Mouse (Mus musculus) liver, embryonic 12.5 days (tissue): ENCODE data around the gene Cmtr1. TPM values are rescaled to one million over a fixed set of nuclear protein-coding genes. Genes with fewer than 3 reads are reported as not detected.

ENCODE experiments used
- ATAC-seq: fragments of 200-750 bp; cut with Nextera tagmentation; 2 replicates; pipeline ENCODE4 v1.8.0; 2017; ENCODE audit warnings: moderate number of reproducible peaks, mild to moderate bottlenecking, moderate library complexity
- H3K27ac ChIP-seq: fragments of 300-500 bp; sonication (generic); 2 replicates; pipeline ENCODE4 v1.5.1; 2016; ENCODE audit warnings: mild to moderate bottlenecking
- H3K27me3 ChIP-seq: fragments of 300-500 bp; sonication (generic); replicated peaks from 2 replicates; pipeline ENCODE4 v1.6.1; 2016; ENCODE audit warnings: mild to moderate bottlenecking, moderate library complexity
- H3K36me3 ChIP-seq: fragments of 300-500 bp; sonication (generic); 2 replicates; pipeline ENCODE4 v1.6.1; 2016; ENCODE audit warnings: mild to moderate bottlenecking, moderate library complexity
- H3K4me1 ChIP-seq: fragments of 300-500 bp; sonication (generic); 2 replicates; pipeline ENCODE4 v1.6.1; 2016
- H3K4me2 ChIP-seq: fragments of 300-500 bp; sonication (generic); 2 replicates; pipeline ENCODE4 v1.6.1; 2016; ENCODE audit warnings: mild to moderate bottlenecking, moderate library complexity
- H3K4me3 ChIP-seq: fragments of 300-500 bp; sonication (generic); 2 replicates; pipeline ENCODE4 v1.5.1; 2016; ENCODE audit warnings: mild to moderate bottlenecking, moderate library complexity
- H3K9ac ChIP-seq: fragments of 300-500 bp; sonication (generic); 2 replicates; pipeline ENCODE4 v1.6.1; 2016; ENCODE audit warnings: mild to moderate bottlenecking, moderate library complexity
- H3K9me3 ChIP-seq: fragments of 300-500 bp; sonication (generic); replicated peaks from 2 replicates; pipeline ENCODE4 v1.6.1; 2016; ENCODE audit warnings: mild to moderate bottlenecking, moderate library complexity
- WGBS: fragments of 180-500 bp; shearing (Covaris S2); methylation state at CpG from one replicate; pipeline ENCODE4 v1.1.7; 2016; ENCODE audit not compliant: insufficient replicate concordance; 5-methylcytosine and 5-hydroxymethylcytosine counted together
- polyA plus RNA-seq: library from polyadenylated mRNA; unstranded; fragments of >200 nt; fragmentation: Nextera tagmentation; extraction: Ambion mirVana; gene quantifications from 2 replicates; pipeline ENCODE4 v1.2.1, GENCODE M21; 2016

Gene Cmtr1
- polyA plus RNA-seq, 1 experiment from 2014 or later: 104 TPM

DNA sequence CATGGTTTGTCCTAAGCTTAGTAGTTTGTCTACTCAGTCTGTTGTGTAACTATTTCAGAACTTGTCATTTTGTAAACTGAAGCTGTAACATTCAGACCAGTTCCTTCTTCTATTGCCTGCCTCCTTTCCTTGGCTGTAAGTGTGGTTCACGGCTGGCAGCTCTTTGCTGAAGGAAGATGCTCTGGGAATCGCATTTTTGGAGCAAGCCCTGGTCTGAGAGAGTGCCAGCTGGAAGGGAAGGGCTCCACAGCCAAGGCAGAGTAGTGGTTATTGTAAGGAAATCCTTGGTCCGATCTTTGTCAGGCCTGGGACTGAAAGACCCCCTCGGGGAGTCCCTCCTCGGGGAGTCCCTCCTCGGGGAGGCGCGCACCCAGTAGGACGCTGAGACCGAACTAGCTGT lies 28.2 kb downstream of the Cmtr1 start:
- Histone ChIP-seq H3K9ac (no peak overlapping the region), H3K9me3 (no peaks in the 10 kb centered on the region; the same call in 1 of the 2 replicates), H3K4me3 (no peak overlapping the region), H3K4me1 (peaks cover 63% of the 10 kb centered on the region), H3K4me2 (no peak overlapping the region), H3K36me3 (peaks cover 96% of the 10 kb centered on the region), H3K27me3 (no peaks in the 10 kb centered on the region), H3K27ac (peak overlapping the region; percentile 32; the same call in 1 of the 2 replicates)
- WGBS: 94% methylated on average over 10 of the region's 10 CpGs
- ATAC-seq: no peak

DNA sequence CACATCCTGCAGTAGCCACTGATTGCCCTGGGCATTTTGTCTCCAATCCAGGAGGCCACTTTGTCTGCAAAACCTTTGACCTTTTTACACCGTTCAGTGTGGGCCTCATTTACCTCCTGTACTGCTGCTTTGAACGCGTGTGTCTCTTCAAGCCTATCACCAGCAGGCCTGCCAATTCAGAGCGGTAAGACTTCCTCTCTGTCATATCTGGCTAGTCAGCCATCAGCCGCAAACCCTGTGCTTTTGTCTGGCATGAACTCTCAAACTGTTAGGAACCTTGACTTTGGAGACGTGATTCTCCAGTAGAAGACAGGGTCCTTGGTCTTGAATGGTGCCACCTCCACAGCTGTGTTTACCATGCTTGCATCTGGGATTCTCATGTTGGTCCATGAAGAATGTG lies 29.9 kb downstream of the Cmtr1 start:
- H3K9ac ChIP-seq: no peak overlapping the region
- H3K4me2 ChIP-seq: no peak overlapping the region
- H3K9me3 ChIP-seq: no peaks in the 10 kb centered on the region; the same call in 1 of the 2 replicates
- H3K27ac ChIP-seq: no peak overlapping the region
- H3K4me3 ChIP-seq: no peak overlapping the region
- H3K36me3 ChIP-seq: peaks cover 96% of the 10 kb centered on the region
- H3K27me3 ChIP-seq: no peaks in the 10 kb centered on the region
- WGBS: 61% methylated on average over 6 of the region's 6 CpGs
- no peak for ATAC-seq
- peaks cover 47% of the 10 kb centered on the region for H3K4me1 ChIP-seq

DNA sequence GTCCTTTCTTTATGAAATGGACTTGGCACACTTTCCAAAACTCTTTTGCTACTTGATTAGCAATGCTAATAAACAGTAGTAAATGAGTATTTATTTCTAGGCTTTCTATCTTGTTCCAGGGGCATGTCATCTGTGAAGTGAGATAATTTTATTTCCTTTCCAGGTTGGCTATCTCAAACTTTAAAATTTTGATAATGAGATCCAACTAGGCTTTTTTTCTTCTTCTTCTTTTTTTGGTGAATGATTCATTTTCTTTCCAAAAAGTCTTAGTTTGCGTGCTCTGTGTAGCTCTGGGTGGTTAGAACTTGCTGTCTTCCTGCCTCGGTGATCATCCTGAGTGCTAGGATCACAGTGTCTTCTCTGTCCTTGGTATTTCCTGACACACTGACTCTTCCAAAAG lies 32.4 kb downstream of the Cmtr1 start:
- 82% methylated on average over 2 of the region's 2 CpGs for WGBS
- ATAC-seq: no peak
- Histone ChIP-seq H3K4me2 (no peak overlapping the region), H3K27me3 (no peaks in the 10 kb centered on the region), H3K27ac (no peak overlapping the region; the same call in 1 of the 2 replicates), H3K4me1 (peaks cover 21% of the 10 kb centered on the region), H3K9me3 (no peaks in the 10 kb centered on the region; the same call in 1 of the 2 replicates), H3K9ac (no peak overlapping the region), H3K4me3 (no peak overlapping the region), H3K36me3 (peaks cover 94% of the 10 kb centered on the region)

DNA sequence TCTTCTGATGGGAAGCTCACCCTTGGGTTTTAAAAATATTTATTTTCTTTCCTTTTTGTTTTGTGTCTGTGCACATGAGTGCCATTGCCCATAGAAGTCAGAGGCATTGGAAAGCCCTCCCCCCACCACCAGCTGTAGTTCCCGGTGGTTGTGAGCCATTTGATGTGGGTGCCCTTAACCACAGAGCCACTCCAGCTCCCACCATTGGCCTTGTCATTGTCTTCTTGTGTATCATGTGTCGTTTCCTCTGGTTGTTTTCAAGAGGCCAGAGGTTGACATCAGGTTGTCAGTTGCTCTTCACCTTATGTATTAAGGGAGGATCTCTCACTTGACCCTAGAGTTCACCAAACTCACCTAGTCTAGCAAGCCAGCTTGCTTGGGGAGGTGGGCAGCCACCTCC lies 33.2 kb downstream of the Cmtr1 start:
- Histone ChIP-seq H3K4me3 (no peak overlapping the region), H3K9ac (no peak overlapping the region), H3K36me3 (peaks cover 94% of the 10 kb centered on the region), H3K9me3 (no peaks in the 10 kb centered on the region; the same call in 1 of the 2 replicates), H3K4me1 (peaks cover 14% of the 10 kb centered on the region), H3K27ac (no peak overlapping the region), H3K4me2 (no peak overlapping the region), H3K27me3 (no peaks in the 10 kb centered on the region)
- no peak for ATAC-seq
- WGBS: 36% methylated on average over 2 of the region's 2 CpGs

DNA sequence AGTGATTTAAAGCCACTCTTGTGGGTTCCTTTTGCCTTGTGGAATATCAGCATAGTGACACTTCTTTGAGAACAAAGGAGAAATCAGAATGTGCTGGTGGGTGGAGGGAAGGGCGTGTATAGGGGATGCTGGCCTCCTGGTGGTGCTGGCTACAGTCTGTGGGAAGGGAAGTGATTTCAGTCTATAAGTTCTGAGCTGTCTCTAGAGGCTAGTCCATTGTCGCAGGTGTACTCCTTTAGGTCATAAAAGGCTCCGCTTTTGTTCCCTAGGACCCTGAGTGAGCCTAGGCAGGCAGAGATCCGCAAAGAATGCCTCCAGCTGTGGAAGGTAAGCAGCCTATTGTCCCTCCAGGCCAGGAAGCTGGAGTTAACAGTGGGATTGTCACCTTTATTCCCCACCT lies 34.1 kb downstream of the Cmtr1 start:
- Histone ChIP-seq H3K4me2 (no peak overlapping the region), H3K9ac (no peak overlapping the region), H3K36me3 (peaks cover 94% of the 10 kb centered on the region), H3K4me1 (peaks cover 10% of the 10 kb centered on the region), H3K9me3 (no peaks in the 10 kb centered on the region), H3K4me3 (no peak overlapping the region), H3K27me3 (no peaks in the 10 kb centered on the region), H3K27ac (no peak overlapping the region)
- ATAC-seq: no peak
- WGBS: 81% methylated on average over 4 of the region's 4 CpGs

DNA sequence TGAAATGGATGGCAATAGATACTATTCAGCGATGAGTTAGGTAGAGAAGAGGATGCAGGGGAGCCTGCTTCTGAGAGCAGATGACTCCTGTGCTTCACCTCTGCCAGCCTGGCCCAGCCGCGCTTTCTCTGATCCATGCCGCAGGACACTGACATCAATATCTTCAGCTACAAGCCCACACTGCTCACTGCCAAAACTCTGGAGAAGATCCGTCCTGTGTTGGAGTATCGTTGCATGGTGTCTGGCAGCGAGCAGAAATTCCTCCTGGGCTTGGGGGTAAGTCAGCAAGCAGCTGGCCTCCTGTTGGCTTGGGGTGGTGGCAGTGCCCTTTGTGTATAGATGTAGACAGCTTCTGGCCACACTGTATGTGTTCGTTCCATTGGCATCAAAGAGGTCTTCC lies 36.5 kb downstream of the Cmtr1 start:
- Histone ChIP-seq H3K27me3 (no peaks in the 10 kb centered on the region), H3K9me3 (no peaks in the 10 kb centered on the region), H3K4me2 (no peak overlapping the region), H3K4me3 (no peak overlapping the region), H3K27ac (no peak overlapping the region), H3K9ac (no peak overlapping the region), H3K36me3 (peaks cover 94% of the 10 kb centered on the region), H3K4me1 (peaks cover 10% of the 10 kb centered on the region; the same call in 1 of the 2 replicates)
- no peak for ATAC-seq
- WGBS: 90% methylated on average over 8 of the region's 8 CpGs

DNA sequence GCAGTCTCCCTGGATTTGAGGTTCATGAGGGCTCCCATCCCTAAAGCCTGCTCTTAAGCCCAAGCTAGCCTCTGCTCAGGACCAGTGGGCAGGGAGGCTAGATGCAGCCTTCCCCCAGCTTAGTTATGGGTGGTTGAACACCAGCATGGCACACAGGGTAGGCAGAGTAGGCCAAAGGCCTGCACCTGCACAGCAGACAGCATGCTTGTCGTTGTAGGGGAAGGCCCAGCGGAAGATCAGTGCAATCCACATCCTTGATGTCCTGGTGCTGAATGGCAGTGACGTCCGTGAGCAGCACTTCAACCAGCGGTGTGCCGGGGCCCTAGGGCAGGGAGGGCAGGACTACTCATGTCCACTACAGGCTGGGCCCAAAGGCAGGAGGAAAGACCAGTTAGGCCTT lies 38.0 kb downstream of the Cmtr1 start:
- Histone ChIP-seq H3K9ac (no peak overlapping the region), H3K9me3 (no peaks in the 10 kb centered on the region), H3K27ac (no peak overlapping the region), H3K36me3 (peaks cover 98% of the 10 kb centered on the region), H3K27me3 (no peaks in the 10 kb centered on the region), H3K4me3 (no peak overlapping the region), H3K4me1 (peaks cover 6% of the 10 kb centered on the region; the same call in 1 of the 2 replicates), H3K4me2 (no peak overlapping the region)
- 91% methylated on average over 6 of the region's 6 CpGs for WGBS
- ATAC-seq: no peak

DNA sequence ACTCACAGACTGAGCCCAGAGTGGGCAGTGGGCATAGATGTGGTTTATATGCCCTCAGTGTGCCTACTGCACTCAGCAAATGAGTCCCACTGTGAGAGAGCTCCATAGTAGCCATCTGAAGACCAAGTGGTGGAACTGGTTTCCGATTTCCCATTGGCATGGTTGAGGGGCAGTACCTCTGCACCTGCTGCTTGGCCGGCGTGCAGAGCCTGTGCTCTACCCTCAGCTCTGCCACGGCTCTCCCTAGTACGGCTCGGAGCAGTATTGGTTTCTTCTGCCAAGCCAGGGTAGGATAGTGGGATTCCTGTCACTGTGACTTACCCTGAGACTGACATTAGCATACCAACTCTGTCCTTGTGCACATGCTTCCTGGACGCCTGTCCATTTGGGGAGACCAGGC lies 40.2 kb downstream of the Cmtr1 start:
- 86% methylated on average over 7 of the region's 7 CpGs for WGBS

DNA sequence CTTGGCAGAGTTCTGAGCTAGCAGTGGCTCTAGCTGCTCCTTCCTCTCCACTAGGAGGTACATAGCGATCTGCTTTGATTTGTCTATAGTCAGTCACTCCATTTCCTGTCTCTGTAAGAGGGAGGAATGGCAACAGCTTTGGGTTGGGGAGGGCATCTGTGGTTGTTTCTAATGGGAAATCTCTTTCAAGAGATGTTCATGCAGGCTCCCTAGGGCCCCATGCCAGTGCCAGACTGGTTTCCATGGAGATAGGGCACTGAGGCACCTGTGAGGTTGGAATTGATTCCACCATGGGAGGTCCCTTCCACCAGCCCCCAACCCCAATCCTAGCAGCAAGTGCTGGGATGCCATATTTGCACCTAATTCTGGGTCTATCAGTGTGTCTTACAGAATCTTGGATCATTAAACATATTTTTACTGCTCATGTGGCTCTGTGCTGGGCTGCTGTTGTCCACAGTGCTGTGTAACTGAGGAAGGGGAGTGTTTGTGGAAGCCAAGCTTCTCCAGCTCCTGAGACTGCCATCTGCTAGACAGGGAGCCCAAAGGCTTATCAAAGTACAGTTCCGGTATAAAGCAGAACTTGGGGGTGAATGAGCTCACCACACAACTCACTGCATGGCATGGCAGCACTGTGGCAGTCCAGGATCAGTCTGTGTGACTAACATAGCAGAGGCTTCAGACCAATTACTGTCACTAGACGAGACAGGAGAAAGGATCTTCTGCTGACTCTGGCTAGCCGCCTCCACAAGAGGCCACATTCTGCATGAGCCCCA lies 42.7 kb downstream of the Cmtr1 start:
- H3K36me3 ChIP-seq: peaks cover 75% of the 10 kb centered on the region
- no peak for ATAC-seq
- peak overlapping the region; percentile 27 for H3K27ac ChIP-seq
- no peak overlapping the region for H3K4me3 ChIP-seq
- peaks cover 7% of the 10 kb centered on the region for H3K4me1 ChIP-seq
- H3K9me3 ChIP-seq: no peaks in the 10 kb centered on the region
- no peak overlapping the region for H3K9ac ChIP-seq
- no peaks in the 10 kb centered on the region for H3K27me3 ChIP-seq
- H3K4me2 ChIP-seq: no peak overlapping the region
- 70% methylated on average over 4 of the region's 4 CpGs for WGBS

More for the DNA sequence above, 40.2 kb downstream of the Cmtr1 start:
- no peak for ATAC-seq
- H3K4me2 ChIP-seq: no peak overlapping the region
- H3K4me1 ChIP-seq: peaks cover 6% of the 10 kb centered on the region; the same call in 1 of the 2 replicates
- no peak overlapping the region for H3K4me3 ChIP-seq
- H3K9me3 ChIP-seq: no peaks in the 10 kb centered on the region
- H3K27me3 ChIP-seq: no peaks in the 10 kb centered on the region
- H3K9ac ChIP-seq: no peak overlapping the region
- peaks cover 94% of the 10 kb centered on the region for H3K36me3 ChIP-seq
- no peak overlapping the region for H3K27ac ChIP-seq

DNA sequence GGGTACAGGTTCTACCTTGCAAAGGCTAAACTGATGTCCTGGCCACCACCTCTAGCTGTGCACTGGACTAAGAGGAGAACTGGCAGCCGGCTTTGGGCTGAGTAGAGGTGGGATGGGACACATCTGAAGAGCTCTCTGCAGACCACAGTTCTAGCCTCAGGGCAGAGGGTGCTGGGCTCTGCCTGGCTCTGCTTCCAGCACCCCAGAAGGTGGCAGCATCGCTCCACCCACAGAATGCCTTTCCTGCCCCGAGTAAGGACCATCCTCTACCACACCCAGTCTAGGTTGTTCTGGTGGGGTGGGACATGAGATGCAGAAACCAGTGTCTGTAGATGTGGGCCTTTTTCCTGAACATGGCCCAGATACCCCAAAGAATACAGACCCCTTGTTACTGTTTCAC lies 44.4 kb downstream of the Cmtr1 start:
- Histone ChIP-seq H3K9ac (no peak overlapping the region), H3K4me3 (no peak overlapping the region), H3K36me3 (peaks cover 59% of the 10 kb centered on the region), H3K4me1 (peaks cover 24% of the 10 kb centered on the region), H3K27me3 (no peaks in the 10 kb centered on the region), H3K9me3 (no peaks in the 10 kb centered on the region), H3K4me2 (no peak overlapping the region), H3K27ac (no peak overlapping the region)
- ATAC-seq: peak; percentile 18; the same call in 1 of the 2 replicates
- 39% methylated on average over 3 of the region's 3 CpGs for WGBS

DNA sequence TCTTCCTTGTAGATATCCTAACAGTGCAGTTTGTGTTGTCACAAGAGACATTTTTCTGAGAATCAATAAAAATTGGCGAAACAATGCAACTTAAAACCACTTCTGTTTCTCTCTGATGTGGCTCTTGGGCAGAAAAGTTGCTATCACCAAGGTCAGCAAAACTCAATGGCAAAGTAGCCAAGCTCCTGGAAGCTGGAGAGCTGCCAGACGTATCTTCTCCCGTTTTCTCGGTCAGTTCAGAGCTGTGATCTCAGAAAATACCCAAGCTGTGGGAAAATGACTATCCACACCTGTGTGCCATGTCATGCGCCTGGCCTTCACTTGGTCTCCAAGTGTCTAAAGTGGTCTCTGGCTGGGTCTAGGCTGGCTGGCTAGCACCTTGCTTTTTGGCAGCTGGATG lies 45.5 kb downstream of the Cmtr1 start:
- Histone ChIP-seq H3K9me3 (no peaks in the 10 kb centered on the region), H3K27me3 (no peaks in the 10 kb centered on the region), H3K27ac (no peak overlapping the region), H3K36me3 (peaks cover 48% of the 10 kb centered on the region), H3K4me2 (no peak overlapping the region), H3K4me3 (no peak overlapping the region), H3K9ac (no peak overlapping the region), H3K4me1 (peaks cover 33% of the 10 kb centered on the region)
- WGBS: 80% methylated on average over 5 of the region's 5 CpGs
- no peak for ATAC-seq

DNA sequence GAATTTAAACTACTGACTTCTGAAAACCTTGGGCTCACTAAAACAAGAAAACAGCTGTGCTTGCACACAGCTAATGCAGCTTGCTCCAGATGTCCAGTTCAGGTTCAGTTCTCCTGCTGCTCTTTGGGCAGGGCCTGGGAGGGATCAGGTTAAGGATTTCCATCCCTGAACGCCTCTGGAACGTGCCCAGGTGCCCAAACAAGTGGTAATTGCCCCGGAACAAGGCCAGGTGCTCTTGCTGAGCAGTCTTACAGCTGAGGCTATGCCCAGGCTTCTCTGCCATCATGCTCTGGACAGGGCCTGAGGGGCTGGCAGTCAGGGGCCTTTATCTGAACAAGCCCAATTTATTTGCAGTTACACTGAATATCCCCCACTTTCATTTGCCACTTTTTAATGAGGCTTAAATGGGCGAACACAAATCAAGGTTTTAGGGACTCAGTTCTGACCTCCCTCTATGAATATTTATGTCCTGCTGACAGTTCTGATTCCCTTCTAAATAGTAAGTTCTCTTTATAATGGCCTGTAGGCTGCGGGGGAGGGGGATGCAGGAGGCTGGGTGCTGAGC lies 46.7 kb downstream of the Cmtr1 start:
- Histone ChIP-seq H3K9me3 (no peaks in the 10 kb centered on the region), H3K4me2 (no peak overlapping the region), H3K4me1 (peaks cover 41% of the 10 kb centered on the region), H3K4me3 (no peak overlapping the region), H3K36me3 (peaks cover 41% of the 10 kb centered on the region), H3K27me3 (no peaks in the 10 kb centered on the region), H3K27ac (no peak overlapping the region), H3K9ac (no peak overlapping the region)
- 73% methylated on average over 5 of the region's 5 CpGs for WGBS
- ATAC-seq: no peak
